Mouse (Mus musculus): ENCODE results near the gene Prom2.
A peak's percentile ranks its signal among the peaks of the same experiment; 100 is the strongest.

Prom2 gene

GRCm38 (mm10) chr2:127541185-127541584, at the start of gene Prom2:
TSS of gene Prom2 (minus strand) at chr2:127541467.
- no peak for DNase-seq (ENCODE audit: low spot score in 2 of 2)

DNA sequence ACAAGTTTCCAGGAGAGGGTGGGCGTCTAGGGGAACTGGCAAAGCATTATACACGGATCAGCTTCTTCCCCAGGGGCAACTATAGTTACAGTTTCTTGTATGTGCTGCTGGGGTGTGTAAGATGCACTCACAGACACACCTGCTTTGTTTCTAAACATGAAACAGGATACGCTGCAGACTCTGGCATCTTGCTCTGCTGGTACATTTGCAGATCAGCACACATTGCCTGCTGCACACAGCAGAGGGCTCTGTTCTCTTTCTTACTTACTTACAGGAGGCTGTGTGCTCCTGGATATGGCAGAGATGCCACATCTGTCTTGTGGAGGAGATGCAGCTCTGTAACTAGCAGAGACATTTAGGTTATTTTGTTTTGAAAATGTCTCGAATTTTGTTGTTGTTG, 49.6 kb upstream of the Prom2 start:
- DNase-seq (ENCODE audit: low spot score in 2 of 2) = no peak

- peak; percentile 24 to 70 for DNase-seq (ENCODE audit: low spot score in 2 of 2)
Measured at GRCm38 (mm10) chr2:127590204-127590603, 48.9 kb upstream of the Prom2 start.

GRCm38 (mm10) chr2:127588897-127589296, 47.6 kb upstream of the Prom2 start:
- no peak for DNase-seq (ENCODE audit: low spot score in 2 of 2)

- DNase-seq (ENCODE audit: low spot score in 2 of 2) = no peak
Measured at GRCm38 (mm10) chr2:127587514-127587844, 46.2 kb upstream of the Prom2 start.

DNA sequence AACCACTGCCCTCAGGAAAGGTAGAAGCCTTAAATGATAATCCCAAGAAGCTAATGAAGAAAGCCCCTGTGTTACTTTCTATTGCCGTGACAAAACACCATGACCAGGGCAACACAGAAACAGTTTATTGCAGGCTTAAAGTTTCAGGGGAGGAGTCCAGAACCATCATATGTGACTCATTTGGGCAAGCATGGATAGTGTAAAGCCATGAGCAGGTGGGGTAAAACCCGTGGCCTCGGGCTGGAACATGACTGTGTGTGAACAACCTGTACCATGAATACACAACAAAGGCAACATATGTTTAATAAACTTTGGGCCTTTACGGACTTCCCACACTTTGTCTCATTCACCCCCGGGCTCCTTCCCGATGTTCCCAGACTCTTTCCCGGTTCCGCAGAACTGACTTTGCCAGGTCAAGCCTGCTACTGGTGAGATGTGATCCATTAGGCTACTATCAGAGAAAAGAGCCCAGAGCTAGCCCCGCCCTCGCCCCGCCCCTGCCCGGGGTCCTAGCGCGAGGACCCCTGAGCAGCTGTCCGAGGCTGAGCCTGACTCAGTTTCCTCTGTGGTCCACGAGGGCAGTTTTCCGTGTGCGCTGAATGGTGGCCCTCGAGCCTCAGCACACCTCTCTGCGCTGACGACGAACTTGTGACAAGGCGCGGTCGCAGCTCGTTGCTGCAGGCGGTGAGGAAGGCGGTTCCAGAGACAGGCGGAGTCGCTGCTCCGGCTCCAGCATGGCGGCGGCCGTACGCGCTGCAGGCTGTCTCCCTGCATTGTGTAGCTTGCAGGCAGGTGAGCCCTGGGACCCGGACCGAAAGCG, 45.6 kb upstream of the Prom2 start, which contains the start of the genes Zfp661 and Mrps5:
Gene Zfp661 (minus strand): TSS at position 401 of the 820 bp plus-strand sequence.
Gene Mrps5 (plus strand): TSS at position 529 of the 820 bp plus-strand sequence.
- peak; percentile 87 to 92 for DNase-seq (ENCODE audit: low spot score in 2 of 2)

DNA sequence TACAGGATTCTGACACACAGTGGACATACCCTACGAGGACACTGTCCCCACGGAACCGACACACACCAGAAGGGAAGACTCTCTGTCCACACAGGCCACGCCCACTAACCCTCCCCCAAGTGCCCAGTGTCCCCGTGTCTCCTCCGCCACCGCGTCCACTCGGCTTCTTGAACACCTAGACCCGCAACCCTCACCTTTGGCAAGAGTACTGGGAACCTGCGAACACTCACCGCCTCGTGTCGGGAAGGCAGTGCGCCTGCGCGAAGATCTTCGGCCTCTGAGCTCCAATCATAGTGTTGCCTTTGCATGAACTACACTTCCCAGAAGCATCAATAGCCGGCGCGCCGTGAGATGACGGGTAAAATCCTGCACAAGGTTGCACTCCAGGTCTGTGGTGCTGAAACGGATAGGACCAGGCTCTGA, 43.2 kb upstream of the Prom2 start:
- peak; percentile 85 to 93 for DNase-seq (ENCODE audit: low spot score in 2 of 2)

DNA sequence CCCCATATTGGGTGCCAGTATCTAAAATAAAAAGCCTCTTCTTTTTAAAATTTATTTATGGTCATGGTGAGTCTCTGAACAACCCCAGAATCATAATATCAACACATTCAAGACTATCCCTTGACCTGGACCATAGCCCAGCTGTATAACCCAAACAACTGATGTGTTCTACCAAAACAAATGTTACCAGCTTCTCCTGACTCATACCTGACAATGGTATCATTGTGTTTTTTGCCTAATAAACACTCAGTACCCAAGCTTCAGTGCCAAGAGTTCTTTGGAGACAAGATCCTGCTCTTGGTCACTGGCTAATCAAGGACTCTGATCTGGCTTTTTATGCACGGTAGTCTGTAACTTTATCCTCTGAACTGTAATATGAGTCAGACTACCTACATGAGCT, 32.1 kb upstream of the Prom2 start:
- DNase-seq (ENCODE audit: low spot score in 2 of 2) = no peak

DNA sequence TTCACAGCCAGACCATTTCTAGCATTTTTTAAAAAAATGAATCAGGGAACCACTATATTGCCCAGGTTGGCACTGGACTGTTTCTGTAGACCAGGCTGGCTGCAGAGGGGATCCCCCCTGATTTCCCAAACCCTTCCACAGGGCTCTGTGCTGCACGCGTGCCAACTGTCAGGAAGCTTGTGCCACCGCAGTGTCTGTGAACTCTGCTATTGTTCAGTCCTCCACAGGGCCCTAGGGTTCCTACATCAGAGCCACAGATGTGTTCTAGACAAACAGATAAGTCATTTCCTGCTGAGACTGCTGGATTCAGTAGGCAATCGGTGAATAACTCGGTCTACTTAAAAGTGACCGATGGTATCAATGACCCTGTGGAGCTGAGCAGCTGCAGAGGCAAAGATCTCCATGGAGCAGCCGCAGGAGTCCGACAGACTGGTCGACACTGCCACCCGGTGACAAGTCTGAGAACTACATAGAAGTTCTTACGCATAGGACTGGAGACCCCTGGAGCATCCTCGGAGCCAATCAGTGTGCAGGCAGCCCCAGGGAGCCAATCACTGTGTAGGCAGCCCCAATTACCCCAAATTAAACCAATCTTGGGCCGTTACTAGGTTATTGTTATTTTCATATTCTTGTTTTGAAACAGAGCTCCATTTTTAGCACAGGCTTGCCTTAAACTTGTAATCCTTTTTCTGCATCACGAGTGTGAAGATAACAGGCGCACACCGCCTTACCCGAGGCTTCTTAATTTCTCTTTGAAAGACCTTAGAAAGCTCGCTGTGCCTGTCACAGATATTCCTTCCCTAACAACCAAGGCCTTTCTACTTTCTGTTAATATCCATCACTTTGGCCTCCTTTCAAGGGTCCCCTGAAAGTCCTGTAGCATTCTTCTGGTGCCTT, 18.1 kb upstream of the Prom2 start:
- peak; percentile 70 to 85 for DNase-seq (ENCODE audit: low spot score in 2 of 2)

DNA sequence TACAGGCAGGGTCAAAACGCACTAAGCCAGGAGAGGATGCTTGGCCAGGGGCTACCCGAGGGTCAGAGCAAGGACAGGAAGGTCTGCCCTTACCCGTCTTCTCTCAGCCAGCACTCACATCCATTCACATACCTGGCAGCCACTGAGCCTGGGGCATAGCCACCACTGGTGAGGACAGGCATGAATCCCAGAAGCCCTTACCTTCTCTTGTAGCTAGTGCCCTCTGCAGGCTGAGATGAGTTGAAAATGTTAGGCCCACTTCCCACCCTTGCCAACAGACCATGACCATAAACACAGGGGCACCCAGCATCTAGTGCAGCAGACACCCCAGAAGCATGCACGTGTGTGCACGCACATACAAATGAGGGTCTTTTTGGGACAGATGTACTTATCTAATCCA, 9.8 kb upstream of the Prom2 start:
- no peak for DNase-seq (ENCODE audit: low spot score in 2 of 2)

DNA sequence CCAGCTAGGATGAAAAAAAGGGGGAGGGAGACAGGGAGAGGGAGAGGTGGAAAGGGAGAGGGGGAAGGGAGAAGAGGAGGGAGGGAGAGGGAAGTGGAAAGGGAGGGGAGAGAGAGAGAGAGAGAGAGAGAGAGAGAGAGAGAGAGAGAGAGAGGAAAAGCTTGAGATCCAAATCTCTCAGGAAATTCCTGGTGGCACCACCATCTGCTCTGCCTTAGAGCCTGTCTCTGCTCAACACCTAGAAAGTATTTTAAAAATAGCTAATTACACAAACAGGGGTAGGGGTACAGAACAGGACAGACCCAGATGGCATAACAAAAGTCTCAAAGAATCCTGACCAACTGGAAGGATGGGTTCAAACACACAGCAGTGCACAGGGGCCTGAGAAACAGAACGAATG, 9.2 kb upstream of the Prom2 start:
- no peak for DNase-seq (ENCODE audit: low spot score in 2 of 2)

- no peak for DNase-seq (ENCODE audit: low spot score in 2 of 2)
Measured at GRCm38 (mm10) chr2:127549711-127550110, 8.4 kb upstream of the Prom2 start.

DNA sequence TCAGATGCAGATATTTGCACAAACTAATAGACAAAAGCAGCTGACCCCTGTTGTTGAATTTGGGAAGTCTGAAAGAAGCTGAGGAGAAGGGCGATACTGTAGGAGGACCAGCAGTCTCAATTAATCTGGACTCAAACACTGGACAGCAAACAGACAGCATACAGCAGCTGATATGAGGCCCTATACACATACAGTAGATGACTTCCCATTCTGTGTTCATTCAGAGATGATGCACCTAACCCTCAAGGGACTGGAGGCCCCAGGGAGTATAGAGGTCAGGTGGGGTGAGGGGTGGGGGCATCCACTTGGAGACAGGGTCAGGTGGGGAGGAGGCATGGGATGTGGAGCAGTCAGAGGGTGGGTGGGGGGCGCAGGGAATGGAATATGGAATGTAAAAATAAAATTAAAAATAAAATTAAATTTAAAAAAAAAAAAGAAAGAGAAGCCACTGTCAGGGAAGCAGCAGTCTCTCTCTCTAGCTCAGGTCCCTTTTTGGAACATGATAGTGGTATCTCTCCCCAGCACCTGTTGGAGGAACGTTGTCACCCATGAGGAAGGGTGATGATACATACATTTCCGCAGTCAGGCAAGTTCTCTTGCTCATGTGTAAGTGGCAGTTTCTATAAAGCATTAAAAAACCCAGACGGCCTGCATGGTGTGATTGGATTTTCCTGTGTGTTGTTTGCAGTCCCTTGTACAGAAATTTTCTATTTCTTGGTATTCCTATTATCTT, 7.2 kb upstream of the Prom2 start:
- DNase-seq (ENCODE audit: low spot score in 2 of 2) = no peak

DNA sequence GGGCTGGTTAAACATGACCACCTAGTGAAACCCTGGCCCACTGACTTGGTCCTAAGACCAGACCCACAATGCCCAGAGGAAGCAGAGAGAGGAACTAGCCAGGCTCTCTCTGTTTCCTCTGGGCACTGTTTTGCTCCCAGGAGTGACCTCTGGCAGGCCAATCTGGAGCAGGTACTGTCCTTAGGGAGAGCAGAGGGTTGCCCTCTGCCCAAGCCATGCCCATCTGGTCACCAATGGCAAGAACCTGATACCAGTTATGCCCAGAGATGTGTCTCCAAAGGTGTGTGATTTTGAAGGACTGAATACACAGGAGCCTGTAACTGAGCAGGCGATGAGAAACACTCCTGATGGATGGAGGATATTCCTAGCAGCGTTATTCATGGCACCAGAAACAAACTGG, 430 bp upstream of the Prom2 start:
- no peak for DNase-seq (ENCODE audit: low spot score in 2 of 2)

DNA sequence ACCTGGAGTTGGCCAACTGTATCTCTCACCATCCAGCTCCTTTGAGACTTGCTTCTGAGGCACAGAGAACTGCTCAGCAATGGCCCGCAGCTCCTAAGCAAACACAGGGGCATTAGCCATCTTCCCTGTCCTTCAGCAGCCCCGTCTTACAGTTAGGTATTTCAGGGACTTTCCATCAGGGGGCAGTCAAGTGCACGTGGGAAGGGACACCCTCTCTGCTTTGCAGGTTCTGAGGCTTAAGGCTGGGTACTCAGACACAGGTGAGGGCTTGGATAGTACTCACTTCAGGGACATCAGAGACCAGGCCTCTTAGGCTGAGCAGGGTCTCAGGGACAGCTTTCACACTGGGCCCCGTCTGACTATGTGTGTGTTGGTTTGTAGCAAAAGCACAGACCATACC, 1.8 kb downstream of the Prom2 start:
- DNase-seq (ENCODE audit: low spot score in 2 of 2) = no peak

GRCm38 (mm10) chr2:127537548-127537947, 3.7 kb downstream of the Prom2 start:
- DNase-seq (ENCODE audit: low spot score in 2 of 2) = no peak

DNA sequence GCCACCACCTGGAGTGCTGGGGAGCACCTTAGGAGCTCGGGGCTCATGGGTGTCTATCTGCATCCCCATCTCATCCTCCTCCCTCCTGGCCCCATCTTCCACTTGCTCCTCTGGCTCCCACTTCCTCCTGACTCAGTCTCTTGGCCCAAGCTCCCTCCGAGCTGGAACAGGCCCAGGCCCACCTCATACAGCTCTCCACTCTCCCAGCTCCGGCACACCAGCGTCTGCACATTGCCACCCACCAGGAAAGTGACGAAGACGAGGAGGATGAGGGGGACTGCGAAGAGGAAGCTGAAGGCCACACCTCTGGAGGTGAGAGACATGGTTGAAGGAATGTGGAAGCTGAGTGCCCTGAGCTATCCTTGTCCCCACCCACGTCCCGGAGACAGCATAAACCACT, 5.9 kb downstream of the Prom2 start:
- DNase-seq (ENCODE audit: low spot score in 2 of 2) = no peak

DNA sequence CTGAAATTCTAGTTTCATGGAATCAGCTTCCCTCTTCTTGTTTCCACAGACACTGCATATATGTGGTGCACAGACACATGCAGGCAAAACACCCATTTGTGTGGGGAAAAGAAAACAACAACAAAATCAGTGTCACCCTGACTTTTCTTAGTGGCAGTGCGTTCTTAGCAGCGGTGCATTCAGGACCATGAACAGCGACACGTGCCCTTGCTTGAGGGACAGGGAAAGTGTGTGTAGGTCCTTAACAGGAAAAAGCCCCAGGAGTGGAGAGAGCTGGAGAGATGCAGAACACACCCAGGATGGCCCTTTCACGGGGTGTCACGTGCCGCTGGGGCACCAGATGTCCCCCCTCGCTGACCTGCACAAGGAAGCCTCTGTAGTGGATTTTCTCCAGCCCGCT, 8.9 kb downstream of the Prom2 start:
- DNase-seq (ENCODE audit: low spot score in 2 of 2) = no peak

DNA sequence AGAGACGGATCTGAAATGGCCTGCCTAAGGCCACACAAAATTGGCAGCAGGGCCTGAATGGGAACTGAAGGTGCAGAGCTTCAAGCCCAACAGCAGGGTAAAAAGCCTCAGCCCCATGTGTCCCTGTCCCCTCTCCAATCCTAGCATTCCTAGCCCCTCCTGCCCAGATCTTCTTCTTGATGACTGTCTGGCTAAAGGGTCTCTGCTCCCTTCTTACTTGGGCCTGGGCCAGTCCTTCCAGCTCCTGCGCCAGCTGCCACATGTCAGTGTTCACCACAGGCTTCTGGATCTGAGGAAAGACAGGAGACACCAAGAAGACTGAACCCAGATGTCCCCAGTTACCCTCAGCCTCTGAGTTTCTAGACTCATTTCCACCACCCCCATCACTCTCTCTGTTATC, 9.7 kb downstream of the Prom2 start:
- no peak for DNase-seq (ENCODE audit: low spot score in 2 of 2)

- DNase-seq (ENCODE audit: low spot score in 2 of 2) = no peak
Measured at GRCm38 (mm10) chr2:127530418-127530817, 10.8 kb downstream of the Prom2 start.

DNA sequence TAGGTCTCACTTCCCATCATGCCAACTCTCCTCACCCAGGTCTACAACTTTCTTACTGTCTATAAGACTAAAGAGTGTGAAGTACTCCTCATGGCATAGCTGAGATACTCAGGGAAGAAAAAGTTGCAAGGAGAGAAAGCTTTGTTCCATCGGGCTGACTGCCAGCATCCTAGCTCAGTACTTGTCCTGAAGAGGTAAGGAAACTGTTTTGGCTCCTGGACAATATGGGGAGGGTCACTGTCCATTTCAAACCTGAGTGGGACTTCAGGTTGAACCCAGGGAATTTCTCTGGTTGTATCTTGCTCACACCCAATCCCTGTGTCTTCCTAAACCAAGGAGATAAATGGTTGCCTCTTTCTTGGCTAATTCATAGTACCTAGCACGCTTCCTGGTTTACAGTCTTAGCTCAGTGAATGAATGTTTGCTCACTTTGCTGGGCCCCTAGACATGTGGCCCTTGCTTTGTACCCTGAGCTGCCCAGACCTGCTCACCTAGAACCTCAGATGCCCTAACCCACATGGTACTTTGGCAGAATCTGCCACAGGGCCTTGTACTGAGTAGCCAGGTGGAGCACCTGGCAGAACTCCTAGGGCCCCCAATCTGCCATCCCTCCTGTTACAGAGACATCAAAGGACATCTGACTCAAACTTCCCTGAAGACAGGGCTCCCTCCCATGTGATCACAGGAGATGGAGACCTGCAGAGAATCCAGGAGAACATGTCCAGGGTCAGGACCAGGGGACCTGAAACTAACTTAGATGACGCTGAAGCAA, 16.1 kb downstream of the Prom2 start:
- DNase-seq (ENCODE audit: low spot score in 2 of 2) = no peak

All from spleen, postnatal 4 days (tissue).